Mouse (Mus musculus) lung, embryonic 14.5 days (tissue): Measurements from ENCODE around the gene Gm20518. TPM values are rescaled to one million over a fixed set of nuclear protein-coding genes. Genes with fewer than 3 reads are reported as not detected.
A peak's percentile ranks its signal among the peaks of the same experiment; 100 is the strongest.

Source experiments
- ATAC-seq: fragments of 200-750 bp; cut with Nextera tagmentation; 2 replicates; pipeline ENCODE4 v1.8.0; 2017; ENCODE audit warnings: mild to moderate bottlenecking, moderate TSS enrichment, moderate library complexity; ENCODE audit not compliant: insufficient read depth
- DNase-seq: peaks from one replicate; pipeline ENCODE4 v3.0.0-alpha.2; 2015
- H3K27ac ChIP-seq: fragments of 300-500 bp; sonication (generic); 2 replicates; pipeline ENCODE4 v1.5.1; 2014; ENCODE audit warnings: low read depth, mild to moderate bottlenecking, moderate library complexity
- H3K27me3 ChIP-seq: fragments of 300-500 bp; sonication (generic); 2 replicates; pipeline ENCODE4 v1.6.1; 2014; ENCODE audit warnings: low read length, control low read depth; ENCODE audit not compliant: insufficient read depth
- H3K36me3 ChIP-seq: fragments of 300-500 bp; sonication (generic); 2 replicates; pipeline ENCODE4 v1.6.1; 2014; ENCODE audit warnings: control low read depth; ENCODE audit not compliant: insufficient read depth
- H3K4me1 ChIP-seq: fragments of 300-500 bp; sonication (generic); 2 replicates; pipeline ENCODE4 v1.6.1; 2014; ENCODE audit warnings: antibody characterized with exemption, control low read depth; ENCODE audit not compliant: insufficient read depth
- H3K4me2 ChIP-seq: fragments of 300-500 bp; sonication (generic); 2 replicates; pipeline ENCODE4 v1.6.1; 2014; ENCODE audit warnings: mild to moderate bottlenecking
- H3K4me3 ChIP-seq: fragments of 300-500 bp; sonication (generic); 2 replicates; pipeline ENCODE4 v1.5.1; 2014; ENCODE audit warnings: low read depth, low read length
- H3K9ac ChIP-seq: fragments of 300-500 bp; sonication (generic); 2 replicates; pipeline ENCODE4 v1.6.1; 2014
- H3K9me3 ChIP-seq: fragments of 300-500 bp; sonication (generic); 2 replicates; pipeline ENCODE4 v1.6.1; 2016; ENCODE audit warnings: low read depth, low read length, control low read depth
- CTCF ChIP-seq: IDR thresholded peaks from 2 replicates; pipeline ENCODE4 v1.5.1; 2016; ENCODE audit warnings: antibody characterized with exemption, low read depth
- WGBS: fragments of 180-500 bp; shearing (Covaris S2); extraction: QIAGEN DNeasy Blood & Tissue Kit; methylation state at CpG from one replicate; pipeline ENCODE4 v1.1.7; 2014; 5-methylcytosine and 5-hydroxymethylcytosine counted together
- polyA plus RNA-seq: library from polyadenylated mRNA; unstranded; fragments of >200 nt; fragmentation: Nextera tagmentation; extraction: Ambion mirVana; gene quantifications from 2 replicates; pipeline ENCODE4 v1.2.1, GENCODE M21; 2014

Gene Gm20518
- polyA plus RNA-seq, 1 experiment from 2014 or later: 0.29 TPM

DNA sequence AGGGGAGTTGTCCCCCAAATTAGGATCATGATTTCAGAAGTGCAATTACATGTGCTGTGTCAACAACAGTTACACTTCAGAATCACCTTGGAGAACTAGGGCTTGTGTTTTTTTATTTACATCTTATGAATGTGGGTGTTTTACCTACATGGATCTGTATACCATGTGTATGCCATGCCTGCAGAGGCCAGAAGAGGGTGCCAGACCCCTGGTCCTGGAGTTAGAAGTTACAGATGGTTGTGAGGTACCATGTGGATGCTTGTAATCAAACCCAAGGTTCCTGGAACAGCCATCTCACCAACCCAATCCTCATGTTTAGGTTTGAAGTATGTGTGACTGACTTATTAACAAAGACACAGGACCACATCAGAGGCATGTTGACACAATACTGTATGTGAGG is 32.9 kb downstream of the Gm20518 start:
- Histone ChIP-seq H3K4me2 (no peak overlapping the region), H3K4me1 (no peaks in the 10 kb centered on the region), H3K9ac (no peak overlapping the region), H3K4me3 (no peak overlapping the region), H3K36me3 (peaks cover 71% of the 10 kb centered on the region), H3K27ac (no peak overlapping the region), H3K27me3 (no peaks in the 10 kb centered on the region), H3K9me3 (no peaks in the 10 kb centered on the region)
- TF ChIP-seq CTCF: peak; percentile 62
- DNase-seq (peak; percentile 53), ATAC-seq (no peak)

- Histone ChIP-seq H3K4me2 (no peak overlapping the region), H3K9me3 (no peaks in the 10 kb centered on the region), H3K4me3 (no peak overlapping the region), H3K36me3 (peaks cover 79% of the 10 kb centered on the region), H3K27me3 (no peaks in the 10 kb centered on the region), H3K27ac (no peak overlapping the region), H3K9ac (no peak overlapping the region), H3K4me1 (no peaks in the 10 kb centered on the region)
- WGBS: 70% methylated on average over 7 of the region's 7 CpGs
- DNase-seq (no peak), ATAC-seq (no peak)
- no peak for TF ChIP-seq CTCF
Observed at GRCm38 (mm10) chr16:17857157-17857556, 34.3 kb downstream of the Gm20518 start.

GRCm38 (mm10) chr16:17853263-17853662 is 38.2 kb downstream of the Gm20518 start:
- 86% methylated on average over 2 of the region's 2 CpGs for WGBS
- Histone ChIP-seq H3K4me3 (no peak overlapping the region), H3K27ac (no peak overlapping the region), H3K9ac (no peak overlapping the region), H3K4me1 (no peaks in the 10 kb centered on the region), H3K9me3 (no peaks in the 10 kb centered on the region), H3K36me3 (peaks cover 87% of the 10 kb centered on the region), H3K27me3 (no peaks in the 10 kb centered on the region), H3K4me2 (no peak overlapping the region)
- DNase-seq (no peak), ATAC-seq (no peak)
- TF ChIP-seq CTCF: no peak

DNA sequence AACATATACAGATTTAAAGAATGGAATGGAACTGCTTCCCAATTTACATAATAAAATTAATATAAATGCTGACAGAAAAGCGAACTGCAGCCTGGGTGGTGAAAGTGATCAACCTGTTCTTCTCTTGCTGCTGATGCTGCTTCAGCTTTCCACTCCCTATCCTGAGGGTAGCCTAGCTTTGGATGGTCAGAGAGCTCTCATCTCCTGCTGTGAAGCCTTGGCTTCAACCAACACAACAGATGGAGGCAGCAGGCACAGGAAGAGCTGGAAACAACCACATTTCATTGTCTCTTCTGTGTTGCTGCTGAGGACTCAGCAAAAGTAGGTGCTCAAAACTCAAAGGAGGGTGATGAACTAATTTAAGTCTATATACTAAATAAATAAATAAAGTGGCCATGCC is 39.6 kb downstream of the Gm20518 start:
- no peak overlapping the region for H3K4me3 ChIP-seq
- no peaks in the 10 kb centered on the region for H3K4me1 ChIP-seq
- ATAC-seq (no peak), DNase-seq (no peak)
- peaks cover 87% of the 10 kb centered on the region for H3K36me3 ChIP-seq
- H3K4me2 ChIP-seq: no peak overlapping the region
- H3K9ac ChIP-seq: no peak overlapping the region
- no peaks in the 10 kb centered on the region for H3K27me3 ChIP-seq
- no peak for TF ChIP-seq CTCF
- no peaks in the 10 kb centered on the region for H3K9me3 ChIP-seq
- H3K27ac ChIP-seq: no peak overlapping the region
- 85% methylated on average over 1 of the region's 1 CpGs for WGBS

DNA sequence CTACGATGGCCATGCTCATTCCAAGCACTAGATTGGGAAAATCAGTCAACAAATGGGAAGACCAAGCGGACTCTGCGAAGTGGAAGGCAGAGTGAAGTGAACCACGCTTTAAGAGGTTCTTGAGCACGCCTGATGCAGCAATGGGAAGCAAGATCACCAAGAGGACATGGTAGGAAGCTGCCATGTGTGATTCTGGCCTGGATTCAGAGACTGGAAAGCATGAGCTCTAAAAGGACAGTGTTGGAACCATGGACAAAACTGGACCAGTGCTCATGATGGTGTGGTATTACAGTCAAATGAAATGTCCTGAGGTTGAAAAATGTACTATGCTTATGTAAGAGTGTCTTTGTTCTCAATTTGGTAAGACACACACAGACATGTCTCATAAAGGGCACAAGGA is 40.1 kb downstream of the Gm20518 start:
- H3K4me2 ChIP-seq: no peak overlapping the region
- H3K9me3 ChIP-seq: no peaks in the 10 kb centered on the region
- H3K4me1 ChIP-seq: no peaks in the 10 kb centered on the region
- DNase-seq: no peak
- 93% methylated on average over 5 of the region's 5 CpGs for WGBS
- H3K27me3 ChIP-seq: no peaks in the 10 kb centered on the region
- H3K27ac ChIP-seq: no peak overlapping the region
- H3K9ac ChIP-seq: no peak overlapping the region
- no peak overlapping the region for H3K4me3 ChIP-seq
- peaks cover 87% of the 10 kb centered on the region for H3K36me3 ChIP-seq
- TF ChIP-seq CTCF: no peak
- ATAC-seq: no peak

DNA sequence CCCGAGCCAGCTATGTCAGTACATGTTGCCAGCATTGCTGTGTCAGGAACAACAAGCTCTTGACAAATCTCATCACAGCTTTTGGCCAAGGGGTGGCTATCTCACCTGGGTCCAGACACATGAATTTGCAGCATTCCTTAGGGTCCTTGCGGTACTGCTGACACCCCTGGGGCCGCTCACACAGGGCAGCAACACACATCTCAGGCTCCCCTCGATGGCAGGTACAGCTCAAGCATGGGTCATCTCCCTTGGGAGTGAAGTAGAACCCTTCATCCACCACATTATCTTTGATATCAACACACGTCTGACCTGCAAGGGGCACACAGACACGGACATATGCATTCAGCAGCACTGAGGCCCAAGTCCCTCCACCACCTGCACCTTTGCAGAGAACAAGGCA is 42.0 kb downstream of the Gm20518 start:
- Histone ChIP-seq H3K27ac (no peak overlapping the region), H3K4me1 (no peaks in the 10 kb centered on the region), H3K36me3 (peaks cover 88% of the 10 kb centered on the region), H3K4me2 (no peak overlapping the region), H3K27me3 (no peaks in the 10 kb centered on the region), H3K9ac (no peak overlapping the region), H3K4me3 (no peak overlapping the region), H3K9me3 (no peaks in the 10 kb centered on the region)
- no peak for ATAC-seq
- WGBS: 77% methylated on average over 6 of the region's 6 CpGs
- TF ChIP-seq CTCF: no peak
- DNase-seq: no peak

GRCm38 (mm10) chr16:17848928-17849327 is 42.5 kb downstream of the Gm20518 start:
- WGBS: 22% methylated on average over 1 of the region's 1 CpGs

GRCm38 (mm10) chr16:17848431-17848830 is 43.0 kb downstream of the Gm20518 start:
- ATAC-seq: no peak
- Histone ChIP-seq H3K27me3 (no peaks in the 10 kb centered on the region), H3K4me3 (no peak overlapping the region), H3K36me3 (peaks cover 90% of the 10 kb centered on the region), H3K4me2 (no peak overlapping the region), H3K9ac (no peak overlapping the region), H3K4me1 (no peaks in the 10 kb centered on the region), H3K9me3 (no peaks in the 10 kb centered on the region), H3K27ac (no peak overlapping the region)
- 96% methylated on average over 6 of the region's 6 CpGs for WGBS
- TF ChIP-seq CTCF: no peak
- DNase-seq: no peak

More at GRCm38 (mm10) chr16:17848928-17849327, 42.5 kb downstream of the Gm20518 start:
- peak; percentile 91 for DNase-seq
- H3K27me3 ChIP-seq: no peaks in the 10 kb centered on the region
- no peaks in the 10 kb centered on the region for H3K9me3 ChIP-seq
- TF ChIP-seq CTCF: peak; percentile 86
- no peaks in the 10 kb centered on the region for H3K4me1 ChIP-seq
- no peak overlapping the region for H3K27ac ChIP-seq
- no peak overlapping the region for H3K4me2 ChIP-seq
- H3K9ac ChIP-seq: no peak overlapping the region
- no peak overlapping the region for H3K4me3 ChIP-seq
- ATAC-seq: no peak
- H3K36me3 ChIP-seq: peaks cover 88% of the 10 kb centered on the region
